Mouse (Mus musculus) retina, embryonic 14.5 days (tissue): ENCODE results near the gene Nubp1.

Experiments
- DNase-seq: peaks from one replicate; pipeline ENCODE4 v3.0.0-alpha.2; 2015; ENCODE audit warnings: low spot score

Gene Nubp1

GRCm38 (mm10) chr16:10417723-10418259 lies 6.0 kb downstream of the Nubp1 start:
- no peak for DNase-seq

- DNase-seq, result no peak
Observed at GRCm38 (mm10) chr16:10420447-10421054, 8.8 kb downstream of the Nubp1 start.

GRCm38 (mm10) chr16:10431911-10432310 lies 20.2 kb downstream of the Nubp1 start:
- no peak for DNase-seq

- no peak for DNase-seq
Observed at GRCm38 (mm10) chr16:10432387-10432786, 20.6 kb downstream of the Nubp1 start.

GRCm38 (mm10) chr16:10433344-10433743 lies 21.6 kb downstream of the Nubp1 start:
- no peak for DNase-seq

GRCm38 (mm10) chr16:10436166-10436565 lies 24.4 kb downstream of the Nubp1 start:
- no peak for DNase-seq

GRCm38 (mm10) chr16:10438055-10438454 lies 26.3 kb downstream of the Nubp1 start:
- no peak for DNase-seq

GRCm38 (mm10) chr16:10441328-10441727 lies 29.6 kb downstream of the Nubp1 start:
- no peak for DNase-seq

- DNase-seq, result no peak
Observed at GRCm38 (mm10) chr16:10441761-10442160, 30.0 kb downstream of the Nubp1 start.

- DNase-seq, result no peak
Observed at GRCm38 (mm10) chr16:10443723-10444122, 32.0 kb downstream of the Nubp1 start.

GRCm38 (mm10) chr16:10446573-10447263 lies 35.0 kb downstream of the Nubp1 start:
- DNase-seq, result no peak

GRCm38 (mm10) chr16:10447264-10447594 lies 35.5 kb downstream of the Nubp1 start, which contains the start of gene Tvp23a:
Gene Tvp23a, minus strand, starts transcription at chr16:10447362.
- peak; percentile 92 for DNase-seq

GRCm38 (mm10) chr16:10447781-10448180 lies 36.0 kb downstream of the Nubp1 start:
- DNase-seq, result no peak

- no peak for DNase-seq
Observed at GRCm38 (mm10) chr16:10448931-10449330, 37.2 kb downstream of the Nubp1 start.

GRCm38 (mm10) chr16:10451906-10452305 lies 40.2 kb downstream of the Nubp1 start:
- DNase-seq, result no peak

- DNase-seq, result no peak
Observed at GRCm38 (mm10) chr16:10452445-10452896, 40.7 kb downstream of the Nubp1 start.

GRCm38 (mm10) chr16:10453872-10454582 lies 42.3 kb downstream of the Nubp1 start:
- no peak for DNase-seq

- DNase-seq, result no peak
Observed at GRCm38 (mm10) chr16:10454583-10454974, 42.8 kb downstream of the Nubp1 start.

- no peak for DNase-seq
Observed at GRCm38 (mm10) chr16:10460188-10460587, 48.4 kb downstream of the Nubp1 start.

- no peak for DNase-seq
Observed at GRCm38 (mm10) chr16:10461178-10461577, 49.4 kb downstream of the Nubp1 start.

- DNase-seq, result no peak
Observed at GRCm38 (mm10) chr16:10465011-10465681, 53.4 kb downstream of the Nubp1 start.

- DNase-seq, result no peak
Observed at GRCm38 (mm10) chr16:10467391-10468107, 55.8 kb downstream of the Nubp1 start.
